Mouse (Mus musculus): ENCODE measurements around the gene Capg. TPM values are rescaled to one million over a fixed set of nuclear protein-coding genes. Genes with fewer than 3 reads are reported as not detected.
A peak's percentile ranks its signal among the peaks of the same experiment; 100 is the strongest.

Capg gene
- polyA plus RNA-seq, 1 experiment from 2014 or later = 5.8 TPM

- Histone ChIP-seq H3K4me2 (no peak overlapping the region), H3K4me1 (peaks cover 3% of the 10 kb centered on the region; the same call in 1 of the 2 replicates), H3K9ac (no peak overlapping the region), H3K27ac (no peak overlapping the region), H3K4me3 (no peak overlapping the region), H3K9me3 (no peaks in the 10 kb centered on the region), H3K27me3 (replicated peaks) (no peaks in the 10 kb centered on the region), H3K36me3 (replicated peaks) (no peaks in the 10 kb centered on the region)
- ATAC-seq (replicated peaks) = no peak
- 74% methylated on average over 8 of the region's 8 CpGs for WGBS
Observed at GRCm38 (mm10) chr6:72560801-72561200, 16.6 kb downstream of the Capg start.

- Histone ChIP-seq H3K27me3 (replicated peaks) (no peaks in the 10 kb centered on the region), H3K4me1 (peaks cover 5% of the 10 kb centered on the region; the same call in 1 of the 2 replicates), H3K27ac (no peak overlapping the region), H3K9ac (no peak overlapping the region), H3K4me2 (no peak overlapping the region), H3K36me3 (replicated peaks) (no peaks in the 10 kb centered on the region), H3K4me3 (no peak overlapping the region), H3K9me3 (no peaks in the 10 kb centered on the region)
- WGBS = 35% methylated on average over 6 of the region's 6 CpGs
- ATAC-seq (replicated peaks) = no peak
Observed at GRCm38 (mm10) chr6:72562486-72562885, 18.3 kb downstream of the Capg start.

GRCm38 (mm10) chr6:72562894-72563293, 18.7 kb downstream of the Capg start:
- H3K4me3 ChIP-seq = no peak overlapping the region
- no peaks in the 10 kb centered on the region for H3K9me3 ChIP-seq
- H3K9ac ChIP-seq = no peak overlapping the region
- no peaks in the 10 kb centered on the region for H3K36me3 ChIP-seq (replicated peaks)
- ATAC-seq (replicated peaks) = no peak
- no peaks in the 10 kb centered on the region for H3K27me3 ChIP-seq (replicated peaks)
- no peak overlapping the region for H3K27ac ChIP-seq
- WGBS = 82% methylated on average over 5 of the region's 5 CpGs
- H3K4me1 ChIP-seq = peaks cover 5% of the 10 kb centered on the region; the same call in 1 of the 2 replicates
- H3K4me2 ChIP-seq = no peak overlapping the region

- peak; percentile 43 for ATAC-seq (replicated peaks)
- Histone ChIP-seq H3K27ac (peak overlapping the region; percentile 38; the same call in 1 of the 2 replicates), H3K36me3 (replicated peaks) (no peaks in the 10 kb centered on the region), H3K9ac (0 out of 2 replicates have a peak overlapping the region, but pooled peaks have one; percentile 12), H3K4me1 (peaks cover 5% of the 10 kb centered on the region; the same call in 1 of the 2 replicates), H3K9me3 (no peaks in the 10 kb centered on the region), H3K4me3 (no peak overlapping the region), H3K4me2 (peak overlapping the region; percentile 28; the same call in 1 of the 2 replicates), H3K27me3 (replicated peaks) (no peaks in the 10 kb centered on the region)
- 73% methylated on average over 7 of the region's 7 CpGs for WGBS
Observed at GRCm38 (mm10) chr6:72565506-72565905, 21.3 kb downstream of the Capg start.

GRCm38 (mm10) chr6:72566044-72566443, 21.9 kb downstream of the Capg start:
- 0 out of 2 replicates have a peak overlapping the region, but pooled peaks have one; percentile 12 for H3K9ac ChIP-seq
- ATAC-seq (replicated peaks) = peak; percentile 87
- WGBS = 3% methylated on average over 4 of the region's 4 CpGs
- no peaks in the 10 kb centered on the region for H3K9me3 ChIP-seq
- no peaks in the 10 kb centered on the region for H3K36me3 ChIP-seq (replicated peaks)
- no peak overlapping the region for H3K4me3 ChIP-seq
- H3K27me3 ChIP-seq (replicated peaks) = no peaks in the 10 kb centered on the region
- peak overlapping the region; percentile 28; the same call in 1 of the 2 replicates for H3K4me2 ChIP-seq
- peaks cover 5% of the 10 kb centered on the region; the same call in 1 of the 2 replicates for H3K4me1 ChIP-seq
- peak overlapping the region; percentile 38; the same call in 1 of the 2 replicates for H3K27ac ChIP-seq

- no peaks in the 10 kb centered on the region for H3K27me3 ChIP-seq (replicated peaks)
- no peak overlapping the region for H3K4me3 ChIP-seq
- H3K4me2 ChIP-seq = no peak overlapping the region
- no peak overlapping the region for H3K9ac ChIP-seq
- H3K4me1 ChIP-seq = peaks cover 5% of the 10 kb centered on the region; the same call in 1 of the 2 replicates
- no peaks in the 10 kb centered on the region for H3K36me3 ChIP-seq (replicated peaks)
- H3K27ac ChIP-seq = no peak overlapping the region
- ATAC-seq (replicated peaks) = no peak
- WGBS = 81% methylated on average over 5 of the region's 5 CpGs
- no peaks in the 10 kb centered on the region for H3K9me3 ChIP-seq
Observed at GRCm38 (mm10) chr6:72567508-72567907, 23.3 kb downstream of the Capg start.

GRCm38 (mm10) chr6:72568736-72569135, 24.5 kb downstream of the Capg start:
- H3K9me3 ChIP-seq = no peaks in the 10 kb centered on the region
- no peaks in the 10 kb centered on the region for H3K36me3 ChIP-seq (replicated peaks)
- H3K4me2 ChIP-seq = no peak overlapping the region
- H3K9ac ChIP-seq = no peak overlapping the region
- H3K4me1 ChIP-seq = peaks cover 5% of the 10 kb centered on the region; the same call in 1 of the 2 replicates
- no peak for ATAC-seq (replicated peaks)
- no peak overlapping the region for H3K4me3 ChIP-seq
- 92% methylated on average over 10 of the region's 10 CpGs for WGBS
- no peak overlapping the region for H3K27ac ChIP-seq
- H3K27me3 ChIP-seq (replicated peaks) = no peaks in the 10 kb centered on the region

- Histone ChIP-seq H3K4me1 (peaks cover 2% of the 10 kb centered on the region; the same call in 1 of the 2 replicates), H3K4me2 (no peak overlapping the region), H3K4me3 (no peak overlapping the region), H3K27ac (no peak overlapping the region), H3K9me3 (no peaks in the 10 kb centered on the region), H3K27me3 (replicated peaks) (no peaks in the 10 kb centered on the region), H3K9ac (no peak overlapping the region), H3K36me3 (replicated peaks) (no peaks in the 10 kb centered on the region)
- 88% methylated on average over 10 of the region's 10 CpGs for WGBS
- no peak for ATAC-seq (replicated peaks)
Observed at GRCm38 (mm10) chr6:72570644-72571397, 26.6 kb downstream of the Capg start.

- H3K4me1 ChIP-seq = no peaks in the 10 kb centered on the region
- no peak overlapping the region for H3K9ac ChIP-seq
- no peaks in the 10 kb centered on the region for H3K27me3 ChIP-seq (replicated peaks)
- ATAC-seq (replicated peaks) = no peak
- H3K4me3 ChIP-seq = no peak overlapping the region
- no peaks in the 10 kb centered on the region for H3K9me3 ChIP-seq
- H3K27ac ChIP-seq = no peak overlapping the region
- H3K36me3 ChIP-seq (replicated peaks) = no peaks in the 10 kb centered on the region
- WGBS = 57% methylated on average over 3 of the region's 3 CpGs
- H3K4me2 ChIP-seq = no peak overlapping the region
Observed at GRCm38 (mm10) chr6:72571826-72572225, 27.6 kb downstream of the Capg start.

GRCm38 (mm10) chr6:72576041-72576440, 31.9 kb downstream of the Capg start:
- Histone ChIP-seq H3K27ac (no peak overlapping the region), H3K4me3 (no peak overlapping the region), H3K36me3 (replicated peaks) (peaks cover 5% of the 10 kb centered on the region), H3K9ac (no peak overlapping the region), H3K27me3 (replicated peaks) (no peaks in the 10 kb centered on the region), H3K9me3 (no peaks in the 10 kb centered on the region), H3K4me1 (no peaks in the 10 kb centered on the region), H3K4me2 (no peak overlapping the region)
- ATAC-seq (replicated peaks) = no peak
- 87% methylated on average over 3 of the region's 3 CpGs for WGBS

- WGBS = 67% methylated on average over 11 of the region's 11 CpGs
- peaks cover 5% of the 10 kb centered on the region for H3K36me3 ChIP-seq (replicated peaks)
- no peak overlapping the region for H3K4me3 ChIP-seq
- H3K4me1 ChIP-seq = no peaks in the 10 kb centered on the region
- no peak overlapping the region for H3K27ac ChIP-seq
- no peaks in the 10 kb centered on the region for H3K27me3 ChIP-seq (replicated peaks)
- no peak overlapping the region for H3K9ac ChIP-seq
- H3K4me2 ChIP-seq = no peak overlapping the region
- no peak for ATAC-seq (replicated peaks)
- no peaks in the 10 kb centered on the region for H3K9me3 ChIP-seq
Observed at GRCm38 (mm10) chr6:72581625-72582382, 37.6 kb downstream of the Capg start.

- H3K9me3 ChIP-seq = no peaks in the 10 kb centered on the region
- no peak for ATAC-seq (replicated peaks)
- H3K27ac ChIP-seq = no peak overlapping the region
- 83% methylated on average over 4 of the region's 4 CpGs for WGBS
- peaks cover 5% of the 10 kb centered on the region for H3K36me3 ChIP-seq (replicated peaks)
- no peaks in the 10 kb centered on the region for H3K4me1 ChIP-seq
- H3K4me3 ChIP-seq = no peak overlapping the region
- no peak overlapping the region for H3K9ac ChIP-seq
- H3K27me3 ChIP-seq (replicated peaks) = no peaks in the 10 kb centered on the region
- H3K4me2 ChIP-seq = no peak overlapping the region
Observed at GRCm38 (mm10) chr6:72583211-72583839, 39.1 kb downstream of the Capg start.
